Mouse (Mus musculus): ENCODE results near the gene Dcbld1.

GRCm38 (mm10) chr10:52276579-52276978 is 43.2 kb downstream of the Dcbld1 start:
- TF ChIP-seq CTCF (conservative IDR thresholded peaks at IDR 0.05; ENCODE audit: low read length) (no peak), NANOG (IDR thresholded peaks at IDR 0.05; ENCODE audit: borderline replicate concordance, low read length) (no peak), POU5F1 (IDR thresholded peaks at IDR 0.05; ENCODE audit: borderline replicate concordance, low read length) (no peak)
